In genomic region chr5:34714816-34715215, GRCm38 (mm10) we compare ENCODE assay signal across 28 mouse cellular contexts.
"Had no signal": no experiment of that assay in that cellular context is flagged by ENCODE, and none has a peak within 500 bp of the region (broad histone marks: within the 10 kb centered on the region; RNA-seq: fewer than 3 reads in every experiment).

No protein-coding gene starts in this region.

- H3K36me3 ChIP-seq: heart, embryonic 13.5 days; heart, embryonic 15.5 days; hindbrain, embryonic 10.5 days; hindbrain, embryonic 12.5 days; intestine, embryonic 15.5 days; kidney, embryonic 15.5 days; limb, embryonic 10.5 days; limb, embryonic 12.5 days; liver, embryonic 12.5 days had no signal

- ATAC-seq: hindbrain, embryonic 16.5 days; inflammation-experienced regulatory T-cells, adult 6 months; intestine, embryonic 15.5 days; intestine, postnatal 0 days; liver, embryonic 12.5 days had no signal

- H3K9me3 ChIP-seq: heart, embryonic 13.5 days; heart, embryonic 15.5 days; hindbrain, embryonic 10.5 days; hindbrain, embryonic 12.5 days; intestine, embryonic 15.5 days; kidney, embryonic 15.5 days; limb, embryonic 10.5 days; limb, embryonic 12.5 days; liver, embryonic 12.5 days had no signal

- H3K4me1 ChIP-seq: heart, embryonic 13.5 days; heart, embryonic 15.5 days; hindbrain, embryonic 10.5 days; hindbrain, embryonic 12.5 days; intestine, embryonic 15.5 days; limb, embryonic 10.5 days; limb, embryonic 12.5 days; liver, embryonic 12.5 days had no signal

- DNase-seq: gastrocnemius, adult 2 months; gastrocnemius, postnatal 10 days; gastrocnemius, postnatal 25 days; heart, adult 11 months; heart, adult 2 months; heart, postnatal 4 days; kidney, adult 18-20 months; kidney, postnatal 25 days; kidney, postnatal 4 days; liver had no signal

- H3K27me3 ChIP-seq: heart, embryonic 15.5 days; hindbrain, embryonic 12.5 days; intestine, embryonic 15.5 days; limb, embryonic 12.5 days had no signal

- H3K4me2 ChIP-seq: heart, embryonic 11.5 days; heart, embryonic 13.5 days; heart, embryonic 15.5 days; hindbrain, embryonic 12.5 days; hindbrain, embryonic 14.5 days; intestine, embryonic 15.5 days; kidney, embryonic 15.5 days; limb, embryonic 12.5 days; liver, embryonic 12.5 days had no signal

- H3K9ac ChIP-seq: heart, embryonic 13.5 days; heart, embryonic 15.5 days; hindbrain, embryonic 12.5 days; hindbrain, embryonic 14.5 days; intestine, embryonic 15.5 days; kidney, embryonic 15.5 days; limb, embryonic 12.5 days; liver, embryonic 12.5 days; liver, embryonic 14.5 days had no signal

- H3K27ac ChIP-seq: gastrocnemius, adult 2 months; heart, adult 2 months; heart, embryonic 13.5 days; heart, embryonic 15.5 days; hindbrain, embryonic 10.5 days; hindbrain, embryonic 12.5 days; hindbrain, embryonic 14.5 days; intestine, embryonic 15.5 days; kidney, embryonic 15.5 days; kidney, postnatal 0 days; layer of hippocampus, adult 2 months; left cerebral cortex, adult 2 months; limb, embryonic 10.5 days; limb, embryonic 12.5 days; liver, embryonic 12.5 days; liver, embryonic 14.5 days had no signal

- H3K4me3 ChIP-seq: gastrocnemius, adult 2 months; heart, adult 2 months; heart, embryonic 13.5 days; heart, embryonic 15.5 days; hindbrain, embryonic 10.5 days; hindbrain, embryonic 12.5 days; intestine, embryonic 15.5 days; kidney, embryonic 15.5 days; layer of hippocampus, adult 2 months; left cerebral cortex, adult 2 months; limb, embryonic 10.5 days; limb, embryonic 12.5 days; liver, embryonic 12.5 days had no signal
